Mouse (Mus musculus) midbrain, embryonic 15.5 days (tissue): ENCODE measurements around the gene Gab2. TPM values are rescaled to one million over a fixed set of nuclear protein-coding genes. Genes with fewer than 3 reads are reported as not detected.
"Not testable (repeated sequence)": the region's sequence is repeated elsewhere in the genome, so short reads cannot be mapped to it uniquely, and the experiment has no call there.

ENCODE experiments used
- ATAC-seq: fragments of 200-750 bp; cut with Nextera tagmentation; replicated peaks from 2 replicates; pipeline ENCODE4 v1.8.0; 2017; ENCODE audit warnings: moderate TSS enrichment
- H3K27ac ChIP-seq: fragments of 300-500 bp; sonication (generic); 2 replicates; pipeline ENCODE4 v1.5.1; 2015; ENCODE audit warnings: mild to moderate bottlenecking, inconsistent platforms
- H3K27me3 ChIP-seq: fragments of 300-500 bp; sonication (generic); replicated peaks from 2 replicates; pipeline ENCODE4 v1.6.1; 2015; ENCODE audit warnings: inconsistent platforms
- H3K36me3 ChIP-seq: fragments of 300-500 bp; sonication (generic); replicated peaks from 2 replicates; pipeline ENCODE4 v1.6.1; 2015; ENCODE audit warnings: inconsistent platforms
- H3K4me1 ChIP-seq: fragments of 300-500 bp; sonication (generic); 2 replicates; pipeline ENCODE4 v1.6.1; 2015; ENCODE audit warnings: inconsistent platforms
- H3K4me2 ChIP-seq: fragments of 300-500 bp; sonication (generic); 2 replicates; pipeline ENCODE4 v1.6.1; 2015; ENCODE audit warnings: inconsistent platforms, mild to moderate bottlenecking, moderate library complexity
- H3K4me3 ChIP-seq: fragments of 300-500 bp; sonication (generic); 2 replicates; pipeline ENCODE4 v1.5.1; 2015; ENCODE audit warnings: mild to moderate bottlenecking, inconsistent platforms
- H3K9ac ChIP-seq: fragments of 300-500 bp; sonication (generic); 2 replicates; pipeline ENCODE4 v1.6.1; 2015; ENCODE audit warnings: mild to moderate bottlenecking, inconsistent platforms
- H3K9me3 ChIP-seq: fragments of 300-500 bp; sonication (generic); 2 replicates; pipeline ENCODE4 v1.6.1; 2016; ENCODE audit warnings: inconsistent platforms
- WGBS: fragments of 180-500 bp; shearing (Covaris S2); methylation state at CpG from one replicate; pipeline ENCODE4 v1.1.7; 2015; ENCODE audit warnings: mixed read lengths; 5-methylcytosine and 5-hydroxymethylcytosine counted together
- polyA plus RNA-seq: library from polyadenylated mRNA; unstranded; fragments of >200 nt; fragmentation: Nextera tagmentation; extraction: Ambion mirVana; gene quantifications from 2 replicates; pipeline ENCODE4 v1.2.1, GENCODE M21; 2015

Gene Gab2
- polyA plus RNA-seq, 1 experiment from 2014 or later, result 23.3 TPM

DNA sequence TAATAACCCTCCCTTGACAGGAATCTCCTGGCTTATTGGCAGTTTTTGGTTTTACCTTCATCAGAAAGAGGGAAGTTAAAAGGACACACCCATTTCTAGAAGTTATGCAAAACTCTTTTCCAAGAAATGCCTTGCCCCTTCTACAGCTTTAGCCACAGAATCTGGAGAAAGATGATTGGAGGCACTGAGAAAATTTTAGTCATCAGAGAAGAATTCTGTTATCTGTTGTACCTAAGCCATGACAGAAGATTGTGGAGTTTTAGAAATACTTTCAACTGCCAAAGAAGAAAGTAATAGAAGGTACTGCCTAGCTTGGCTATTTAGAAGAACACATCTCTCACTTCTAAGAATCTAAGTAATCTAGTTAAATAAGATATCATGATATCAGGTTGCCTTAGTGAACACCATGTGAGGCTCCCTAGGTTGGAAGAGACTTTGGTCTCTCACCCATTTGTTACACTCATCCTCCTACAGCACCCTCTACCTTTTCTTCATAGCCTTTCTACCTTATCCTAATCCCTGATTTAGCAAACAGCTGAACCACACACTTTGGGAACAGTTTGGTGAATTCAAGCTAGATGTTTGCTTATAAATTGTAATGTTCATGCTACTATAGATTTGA lies 128.8 kb downstream of the Gab2 start:
- ATAC-seq, result no peak
- no peak overlapping the region for H3K4me2 ChIP-seq

DNA sequence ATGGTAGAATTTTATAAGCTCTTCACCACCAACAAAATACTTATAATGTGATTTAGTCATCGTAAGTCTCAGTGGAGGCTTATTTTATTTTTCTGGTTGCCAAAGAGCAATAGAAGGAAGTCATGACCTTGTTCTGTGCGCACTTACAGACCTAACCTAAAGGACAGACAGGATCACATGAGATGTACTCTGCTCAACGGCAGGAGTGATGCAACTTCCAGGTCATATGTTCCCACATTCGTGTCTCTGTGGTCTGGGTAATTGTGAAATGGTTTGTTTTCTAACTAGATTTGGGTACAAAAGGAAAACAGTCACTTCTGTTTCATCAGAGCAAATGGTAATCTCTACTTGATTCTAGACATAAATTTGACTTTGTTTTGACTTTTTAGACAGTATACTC lies 129.7 kb downstream of the Gab2 start:
- ATAC-seq, result no peak
- H3K4me2 ChIP-seq, result no peak overlapping the region
- H3K9me3 ChIP-seq, result no peaks in the 10 kb centered on the region
- no peak overlapping the region for H3K9ac ChIP-seq
- H3K36me3 ChIP-seq, result no peaks in the 10 kb centered on the region
- WGBS, result 83% methylated on average over 4 of the region's 4 CpGs
- H3K4me3 ChIP-seq, result no peak overlapping the region
- no peaks in the 10 kb centered on the region for H3K27me3 ChIP-seq
- H3K4me1 ChIP-seq, result no peaks in the 10 kb centered on the region
- no peak overlapping the region for H3K27ac ChIP-seq

More for the DNA sequence above, 128.8 kb downstream of the Gab2 start:
- Histone ChIP-seq H3K9ac (no peak overlapping the region), H3K27ac (no peak overlapping the region), H3K4me1 (no peaks in the 10 kb centered on the region), H3K9me3 (no peaks in the 10 kb centered on the region), H3K36me3 (no peaks in the 10 kb centered on the region), H3K27me3 (no peaks in the 10 kb centered on the region), H3K4me3 (no peak overlapping the region)

DNA sequence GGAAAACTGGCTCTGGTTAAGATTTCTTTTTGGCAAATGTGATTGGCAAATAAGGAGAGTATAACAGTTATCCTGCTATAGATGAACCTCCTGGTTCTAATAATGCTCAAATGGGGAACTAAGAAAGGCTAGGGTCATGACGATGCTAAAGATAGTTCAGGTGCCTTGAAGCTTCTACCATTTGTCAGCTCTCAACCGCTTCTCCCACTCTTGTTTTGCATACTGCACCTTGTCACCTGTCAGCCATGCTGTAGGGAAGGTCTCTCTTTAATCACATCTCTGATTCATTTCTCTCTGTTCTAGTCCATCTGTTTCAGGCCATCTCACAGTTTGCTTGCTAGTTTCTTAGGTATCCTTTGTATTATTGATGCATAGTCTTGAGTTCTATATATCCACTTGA lies 142.4 kb downstream of the Gab2 start:
- no peak overlapping the region for H3K9ac ChIP-seq
- H3K27ac ChIP-seq, result no peak overlapping the region
- no peak for ATAC-seq
- H3K9me3 ChIP-seq, result no peaks in the 10 kb centered on the region
- H3K36me3 ChIP-seq, result no peaks in the 10 kb centered on the region
- no peak overlapping the region for H3K4me2 ChIP-seq
- no peak overlapping the region for H3K4me3 ChIP-seq
- H3K27me3 ChIP-seq, result no peaks in the 10 kb centered on the region
- H3K4me1 ChIP-seq, result no peaks in the 10 kb centered on the region
- 88% methylated on average over 2 of the region's 2 CpGs for WGBS

DNA sequence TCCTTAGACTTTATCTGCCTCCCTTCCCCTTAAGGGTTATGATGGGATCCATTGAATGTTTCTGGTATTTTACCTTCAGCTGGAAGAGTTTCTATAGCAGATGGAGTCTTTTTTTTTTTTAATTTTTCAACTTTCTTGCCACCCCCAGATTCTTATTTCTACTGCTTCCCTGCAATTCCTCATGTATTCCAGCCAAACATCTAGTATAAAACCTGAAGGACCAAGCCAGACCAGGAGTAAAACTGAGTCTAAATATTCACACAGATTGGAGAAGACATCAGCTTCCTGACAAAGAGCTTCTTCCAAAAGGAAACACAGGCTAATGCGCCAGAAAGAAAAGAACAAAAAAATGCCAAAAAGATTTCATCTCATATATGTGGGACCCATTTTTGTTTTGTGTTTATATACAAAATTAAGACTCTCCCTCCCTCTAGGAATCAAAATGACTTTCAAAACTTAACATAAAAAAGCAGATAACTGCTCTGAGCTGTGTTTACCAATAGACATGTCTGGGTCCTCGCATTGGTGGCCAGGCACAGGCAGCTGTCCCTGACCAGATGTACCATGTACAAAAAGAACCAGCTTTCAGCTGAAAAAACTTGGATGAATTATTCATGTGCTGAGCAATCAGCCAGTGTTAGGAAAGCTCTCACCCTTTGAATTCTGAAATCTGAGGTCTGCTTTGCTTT lies 164.0 kb downstream of the Gab2 start:
- Histone ChIP-seq H3K4me2 (no peak overlapping the region), H3K4me3 (no peak overlapping the region), H3K27ac (no peak overlapping the region), H3K9me3 (no peaks in the 10 kb centered on the region), H3K9ac (no peak overlapping the region), H3K4me1 (no peaks in the 10 kb centered on the region), H3K36me3 (no peaks in the 10 kb centered on the region), H3K27me3 (no peaks in the 10 kb centered on the region)
- WGBS, result 53% methylated on average over 2 of the region's 2 CpGs
- peak; percentile 66; the same call in 1 of the 2 replicates for ATAC-seq

DNA sequence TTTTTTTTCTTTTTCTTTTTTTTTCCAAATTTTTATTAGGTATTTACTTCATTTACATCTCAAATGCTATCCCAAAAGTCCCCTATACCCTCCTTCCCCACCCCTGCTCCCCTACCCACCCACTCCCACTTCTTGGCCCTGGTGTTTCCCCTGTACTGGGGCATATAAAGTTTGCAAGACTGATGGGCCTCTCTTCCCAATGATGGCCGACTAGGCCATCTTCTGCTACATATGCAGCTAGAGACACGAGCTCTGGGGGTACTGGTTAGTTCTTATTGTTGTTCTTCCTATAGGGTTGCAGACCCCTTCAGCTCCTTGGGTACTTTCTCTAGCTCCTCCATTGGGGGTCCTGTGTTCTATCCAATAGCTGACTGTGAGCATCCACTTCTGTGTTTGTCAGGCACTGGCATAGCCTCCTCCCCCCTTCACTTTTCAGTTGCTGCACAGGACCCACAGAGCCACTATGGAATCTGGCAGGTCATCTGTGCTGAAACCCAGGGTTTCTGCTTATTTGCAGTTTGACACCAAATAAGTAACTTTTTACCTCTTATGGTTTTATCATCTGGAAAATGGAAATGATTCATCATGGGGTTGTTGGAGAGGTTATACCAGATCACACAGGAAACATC lies 164.7 kb downstream of the Gab2 start:
- H3K27ac ChIP-seq, H3K4me1 ChIP-seq, H3K9ac ChIP-seq, H3K27me3 ChIP-seq, H3K4me2 ChIP-seq, ATAC-seq, H3K36me3 ChIP-seq, H3K4me3 ChIP-seq, H3K9me3 ChIP-seq: not testable (repeated sequence)
- WGBS, result 61% methylated on average over 2 of the region's 2 CpGs

DNA sequence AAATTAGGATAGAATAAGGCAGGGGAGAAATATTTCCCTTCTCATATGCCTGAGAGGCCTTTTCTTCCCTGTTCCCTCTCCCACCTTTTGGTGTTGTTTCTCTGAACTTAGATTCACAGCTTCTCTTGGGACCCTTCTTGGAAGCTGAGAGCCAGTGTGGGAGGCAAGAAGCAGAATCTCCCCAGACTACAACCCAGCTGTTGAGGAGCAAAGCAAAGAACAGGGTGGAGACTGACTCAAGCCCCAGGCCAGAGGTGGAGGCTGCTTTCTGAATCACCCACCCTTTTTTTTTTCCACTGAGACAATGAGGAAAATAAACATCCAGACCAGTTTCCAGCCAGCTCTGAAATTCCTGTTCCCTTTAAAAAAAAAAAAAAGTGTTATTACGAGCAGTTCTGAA lies 166.3 kb downstream of the Gab2 start:
- Histone ChIP-seq H3K27ac (no peak overlapping the region), H3K4me2 (no peak overlapping the region), H3K9ac (no peak overlapping the region), H3K36me3 (no peaks in the 10 kb centered on the region), H3K4me1 (no peaks in the 10 kb centered on the region), H3K9me3 (no peaks in the 10 kb centered on the region), H3K27me3 (no peaks in the 10 kb centered on the region), H3K4me3 (no peak overlapping the region)
- no peak for ATAC-seq
- 94% methylated on average over 1 of the region's 1 CpGs for WGBS

DNA sequence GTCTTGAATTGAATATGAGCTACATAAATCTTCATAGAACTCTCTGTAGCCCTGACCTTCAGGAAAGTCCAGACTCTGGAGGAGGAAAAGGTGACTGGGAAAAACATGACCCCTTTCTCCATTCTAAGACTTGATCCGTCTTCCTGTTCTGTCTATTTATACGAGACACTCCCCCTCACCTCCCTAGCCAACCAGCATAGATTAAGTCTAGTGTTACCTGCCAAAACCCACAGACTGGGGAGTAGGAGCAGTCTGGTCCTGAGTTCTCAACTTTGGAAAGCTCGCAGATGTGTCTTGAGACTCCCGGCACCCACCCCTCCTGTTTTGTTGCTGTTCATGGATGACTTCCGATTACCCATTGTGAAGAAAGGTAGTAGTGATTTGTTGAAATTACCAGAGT lies 166.8 kb downstream of the Gab2 start:
- WGBS, result 85% methylated on average over 5 of the region's 5 CpGs
- Histone ChIP-seq H3K4me2 (no peak overlapping the region), H3K4me3 (no peak overlapping the region), H3K9ac (no peak overlapping the region), H3K27me3 (no peaks in the 10 kb centered on the region), H3K27ac (no peak overlapping the region), H3K4me1 (no peaks in the 10 kb centered on the region), H3K36me3 (no peaks in the 10 kb centered on the region), H3K9me3 (no peaks in the 10 kb centered on the region)
- ATAC-seq, result no peak

DNA sequence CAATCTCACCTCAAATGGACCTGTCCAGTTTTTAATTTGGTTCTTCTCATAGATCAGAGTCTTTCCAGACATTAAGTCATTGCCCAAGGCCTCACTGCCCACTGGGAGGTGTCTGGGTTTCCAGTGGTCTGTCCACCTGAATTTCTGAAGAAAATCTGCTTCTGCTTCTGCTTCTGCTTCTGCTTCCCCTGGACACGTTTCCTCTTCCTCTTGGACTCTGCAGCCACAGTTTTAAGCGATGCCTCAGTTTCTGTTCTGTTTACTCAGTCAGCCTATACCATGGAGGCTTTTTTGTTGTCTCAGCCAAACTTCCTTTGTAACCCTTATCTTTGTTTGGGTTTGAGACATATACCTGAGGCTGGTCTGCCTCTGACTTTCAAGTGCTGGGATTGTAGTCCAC lies 170.3 kb downstream of the Gab2 start:
- no peaks in the 10 kb centered on the region for H3K4me1 ChIP-seq
- H3K4me3 ChIP-seq, result no peak overlapping the region
- no peak for ATAC-seq
- H3K9me3 ChIP-seq, result no peaks in the 10 kb centered on the region
- H3K27ac ChIP-seq, result no peak overlapping the region
- no peaks in the 10 kb centered on the region for H3K36me3 ChIP-seq
- H3K4me2 ChIP-seq, result no peak overlapping the region
- no peaks in the 10 kb centered on the region for H3K27me3 ChIP-seq
- 92% methylated on average over 2 of the region's 2 CpGs for WGBS
- no peak overlapping the region for H3K9ac ChIP-seq

DNA sequence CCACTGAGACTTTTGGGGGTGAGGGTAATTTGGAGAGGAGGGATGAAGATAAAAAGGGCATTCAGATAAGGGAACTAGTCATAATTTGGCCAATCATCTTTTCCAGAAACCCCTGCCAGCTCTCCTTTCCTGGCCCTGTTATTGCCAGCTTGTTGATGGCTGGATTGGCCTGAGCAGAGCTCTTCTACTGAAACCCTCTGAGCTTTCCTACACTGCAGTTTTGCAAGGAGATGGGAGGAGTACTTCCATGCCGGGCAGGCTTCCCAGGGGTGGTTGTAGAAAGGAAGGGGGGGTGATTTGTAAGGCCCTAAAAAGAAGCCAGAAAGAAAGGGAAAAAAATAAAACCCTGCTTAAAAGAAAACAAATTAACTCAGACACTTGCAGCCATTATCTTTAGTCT lies 181.2 kb downstream of the Gab2 start:
- Histone ChIP-seq H3K27me3 (no peaks in the 10 kb centered on the region), H3K4me3 (no peak overlapping the region), H3K9ac (no peak overlapping the region), H3K27ac (no peak overlapping the region), H3K4me2 (no peak overlapping the region), H3K9me3 (no peaks in the 10 kb centered on the region), H3K4me1 (no peaks in the 10 kb centered on the region), H3K36me3 (no peaks in the 10 kb centered on the region)
- 70% methylated on average over 1 of the region's 1 CpGs for WGBS
- ATAC-seq, result no peak

DNA sequence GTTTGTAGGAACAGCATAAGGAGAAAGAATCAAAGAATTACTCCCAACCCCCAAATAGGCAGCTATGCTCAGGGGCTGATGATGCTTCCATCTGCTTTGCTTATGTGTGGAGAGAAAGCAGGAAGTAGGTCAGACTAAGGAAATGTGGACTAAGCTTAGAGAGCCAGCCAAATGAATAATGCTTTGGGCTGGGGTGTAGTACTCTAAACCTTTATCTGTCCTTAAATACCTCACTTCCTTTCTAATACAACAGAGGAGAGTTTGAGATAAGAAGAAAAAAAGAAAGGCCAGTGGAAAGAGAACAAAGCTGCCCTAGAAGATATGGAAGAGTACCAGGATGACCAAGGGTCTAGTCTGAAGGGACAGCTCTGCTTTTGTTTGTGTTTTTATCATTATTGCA lies 189.0 kb downstream of the Gab2 start:
- Histone ChIP-seq H3K9ac (no peak overlapping the region), H3K4me1 (no peaks in the 10 kb centered on the region), H3K27me3 (no peaks in the 10 kb centered on the region), H3K4me2 (no peak overlapping the region), H3K27ac (no peak overlapping the region), H3K36me3 (no peaks in the 10 kb centered on the region), H3K9me3 (no peaks in the 10 kb centered on the region), H3K4me3 (no peak overlapping the region)
- ATAC-seq, result no peak

DNA sequence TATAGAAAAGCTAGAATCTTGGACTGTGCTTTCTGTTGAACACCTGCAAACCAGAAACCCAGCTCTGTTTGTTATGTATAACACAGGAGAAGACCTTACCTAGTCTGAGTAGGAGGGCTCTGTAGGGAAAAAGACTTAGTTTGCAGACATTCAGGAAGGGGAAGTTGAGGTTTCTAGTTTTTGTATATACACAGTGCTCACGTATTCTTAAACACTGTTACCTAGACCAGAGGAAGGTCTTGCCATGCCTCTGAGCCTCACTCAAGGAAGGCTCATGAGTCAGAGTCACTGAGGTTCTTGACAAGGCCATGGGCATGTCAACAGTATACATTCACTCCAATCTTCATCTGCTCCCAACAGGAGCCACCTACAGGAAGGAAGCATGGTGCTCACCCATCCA lies 189.7 kb downstream of the Gab2 start:
- Histone ChIP-seq H3K9me3 (no peaks in the 10 kb centered on the region), H3K27ac (no peak overlapping the region), H3K27me3 (no peaks in the 10 kb centered on the region), H3K9ac (no peak overlapping the region), H3K36me3 (no peaks in the 10 kb centered on the region), H3K4me2 (no peak overlapping the region), H3K4me3 (no peak overlapping the region), H3K4me1 (no peaks in the 10 kb centered on the region)
- 85% methylated on average over 1 of the region's 1 CpGs for WGBS
- no peak for ATAC-seq

DNA sequence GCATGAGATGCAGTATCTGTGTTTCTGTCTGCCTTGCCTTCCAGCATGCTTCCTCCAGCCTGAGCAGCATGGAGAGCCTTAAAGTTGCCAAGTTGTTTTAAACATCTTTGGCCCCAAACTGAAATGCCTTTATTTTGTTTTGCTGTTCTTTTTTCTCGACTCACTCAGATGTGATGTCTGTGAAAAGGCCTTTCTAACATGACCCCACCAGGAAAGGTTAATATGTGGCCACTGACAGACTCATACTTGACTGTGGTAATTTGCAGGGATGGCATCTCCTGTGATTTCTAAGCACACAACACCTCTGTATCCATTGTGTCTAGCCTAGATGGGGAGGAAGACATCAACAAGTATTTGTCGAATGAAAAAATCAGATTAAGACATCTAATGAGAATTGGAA lies 215.6 kb downstream of the Gab2 start:
- no peak overlapping the region for H3K4me3 ChIP-seq
- H3K27me3 ChIP-seq, result no peaks in the 10 kb centered on the region
- no peak overlapping the region for H3K9ac ChIP-seq
- no peak for ATAC-seq
- H3K4me2 ChIP-seq, result no peak overlapping the region
- H3K4me1 ChIP-seq, result no peaks in the 10 kb centered on the region
- no peaks in the 10 kb centered on the region for H3K9me3 ChIP-seq
- no peaks in the 10 kb centered on the region; the same call in 1 of the 2 replicates for H3K36me3 ChIP-seq
- H3K27ac ChIP-seq, result no peak overlapping the region
- WGBS, result 50% methylated on average over 2 of the region's 2 CpGs

DNA sequence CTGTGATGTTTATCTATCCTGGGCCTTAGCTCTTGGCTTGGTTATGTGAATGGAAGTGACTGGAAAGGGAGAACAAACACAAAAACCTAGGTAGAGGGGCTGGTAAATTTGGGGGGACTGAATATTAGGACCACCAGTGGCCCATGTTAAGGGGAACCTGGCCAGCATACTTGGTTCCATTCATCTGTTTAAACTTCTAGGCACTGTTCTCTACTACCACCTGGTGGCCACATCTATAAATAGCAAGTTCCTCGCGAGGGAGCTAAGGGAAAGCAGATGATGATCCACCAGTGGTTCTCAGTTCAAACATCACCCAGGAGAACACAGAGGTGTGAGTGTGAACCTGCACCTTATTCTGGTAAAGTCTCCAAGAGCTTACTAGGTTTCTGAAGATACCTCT lies 216.1 kb downstream of the Gab2 start:
- no peaks in the 10 kb centered on the region; the same call in 1 of the 2 replicates for H3K36me3 ChIP-seq
- no peak overlapping the region for H3K4me3 ChIP-seq
- no peak overlapping the region for H3K9ac ChIP-seq
- no peak overlapping the region for H3K27ac ChIP-seq
- H3K9me3 ChIP-seq, result no peaks in the 10 kb centered on the region
- H3K27me3 ChIP-seq, result no peaks in the 10 kb centered on the region
- 0% methylated on average over 2 of the region's 2 CpGs for WGBS
- no peak overlapping the region for H3K4me2 ChIP-seq
- peak; percentile 66; the same call in 1 of the 2 replicates for ATAC-seq
- no peaks in the 10 kb centered on the region for H3K4me1 ChIP-seq
